Mouse (Mus musculus): ENCODE data around the gene Il21r. TPM values are rescaled to one million over a fixed set of nuclear protein-coding genes. Genes with fewer than 3 reads are reported as not detected.

Gene Il21r
- polyA plus RNA-seq, 1 experiment from 2014 or later = 0.15 TPM

- ATAC-seq (replicated peaks) = no peak
- Histone ChIP-seq H3K36me3 (no peaks in the 10 kb centered on the region), H3K9me3 (no peaks in the 10 kb centered on the region), H3K27me3 (no peaks in the 10 kb centered on the region), H3K4me1 (no peaks in the 10 kb centered on the region), H3K27ac (replicated peaks) (no peak overlapping the region), H3K4me2 (replicated peaks) (no peak overlapping the region), H3K9ac (replicated peaks) (no peak overlapping the region), H3K4me3 (no peak overlapping the region)
- WGBS = 69% methylated on average over 5 of the region's 6 CpGs
These were observed 4.4 kb downstream of the Il21r start for GRCm38 (mm10) chr7:125607384-125608182.

DNA sequence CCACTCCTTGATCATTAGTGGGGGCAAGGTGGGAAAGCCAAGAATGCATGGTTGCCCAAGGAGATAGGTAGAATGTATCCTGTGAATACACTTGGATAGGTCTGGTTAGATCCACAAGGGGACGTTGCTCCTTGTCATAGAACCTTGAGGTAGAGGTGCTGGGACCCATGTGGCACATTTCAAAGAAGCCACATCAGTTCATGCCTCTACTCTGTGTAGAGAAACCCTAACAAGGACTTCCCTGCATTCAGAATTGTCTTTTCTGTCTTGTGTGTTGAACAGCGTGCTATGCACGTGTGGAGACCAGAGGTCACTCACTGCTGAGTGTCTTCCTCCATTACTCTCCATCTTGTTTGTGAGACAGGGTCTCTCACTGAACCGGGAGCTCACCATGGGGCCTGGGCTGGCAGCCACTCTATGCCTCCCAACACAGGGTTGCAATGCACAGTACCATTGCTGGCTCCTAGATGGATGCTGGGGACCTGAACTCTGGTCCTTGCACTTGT, 5.0 kb downstream of the Il21r start:
- Histone ChIP-seq H3K4me2 (replicated peaks) (no peak overlapping the region), H3K4me3 (no peak overlapping the region), H3K9ac (replicated peaks) (no peak overlapping the region), H3K27ac (replicated peaks) (no peak overlapping the region), H3K4me1 (no peaks in the 10 kb centered on the region), H3K27me3 (no peaks in the 10 kb centered on the region), H3K36me3 (no peaks in the 10 kb centered on the region), H3K9me3 (no peaks in the 10 kb centered on the region)
- no peak for ATAC-seq (replicated peaks)
- 89% methylated on average over 4 of the region's 4 CpGs for whole genome bisulfite sequencing

DNA sequence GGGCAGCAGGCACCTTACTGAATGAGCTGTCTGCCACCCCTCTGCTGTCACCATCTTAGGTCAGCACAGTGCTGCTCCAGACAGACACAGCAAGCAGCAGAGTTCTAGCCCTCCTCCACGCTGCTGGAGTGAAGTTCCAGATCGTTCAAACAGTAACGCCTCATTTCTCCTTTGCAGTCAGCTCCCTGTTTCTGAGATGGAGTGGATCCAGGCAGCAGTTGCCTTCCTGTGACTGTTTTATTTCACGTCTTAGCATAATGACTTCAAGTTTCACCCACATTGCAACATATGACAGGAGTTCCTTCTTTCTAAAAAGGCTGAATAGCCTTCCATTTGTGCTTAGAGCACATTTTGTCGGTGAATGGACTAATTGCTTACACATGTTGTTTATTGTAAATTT, 10.3 kb downstream of the Il21r start:
- H3K4me1 ChIP-seq = no peaks in the 10 kb centered on the region
- no peak for ATAC-seq (replicated peaks)
- WGBS = 82% methylated on average over 5 of the region's 5 CpGs

GRCm38 (mm10) chr7:125615453-125615852, 12.2 kb downstream of the Il21r start:
- H3K27ac ChIP-seq (replicated peaks) = no peak overlapping the region
- no peaks in the 10 kb centered on the region for H3K27me3 ChIP-seq
- ATAC-seq (replicated peaks) = no peak
- H3K4me3 ChIP-seq = no peak overlapping the region
- no peaks in the 10 kb centered on the region for H3K4me1 ChIP-seq
- no peaks in the 10 kb centered on the region for H3K9me3 ChIP-seq
- H3K36me3 ChIP-seq = no peaks in the 10 kb centered on the region
- WGBS = 95% methylated on average over 7 of the region's 7 CpGs
- H3K9ac ChIP-seq (replicated peaks) = no peak overlapping the region
- no peak overlapping the region for H3K4me2 ChIP-seq (replicated peaks)

More for the DNA sequence above, 10.3 kb downstream of the Il21r start:
- Histone ChIP-seq H3K27me3 (no peaks in the 10 kb centered on the region), H3K4me2 (replicated peaks) (no peak overlapping the region), H3K27ac (replicated peaks) (no peak overlapping the region), H3K4me3 (no peak overlapping the region), H3K36me3 (no peaks in the 10 kb centered on the region), H3K9me3 (no peaks in the 10 kb centered on the region), H3K9ac (replicated peaks) (no peak overlapping the region)

DNA sequence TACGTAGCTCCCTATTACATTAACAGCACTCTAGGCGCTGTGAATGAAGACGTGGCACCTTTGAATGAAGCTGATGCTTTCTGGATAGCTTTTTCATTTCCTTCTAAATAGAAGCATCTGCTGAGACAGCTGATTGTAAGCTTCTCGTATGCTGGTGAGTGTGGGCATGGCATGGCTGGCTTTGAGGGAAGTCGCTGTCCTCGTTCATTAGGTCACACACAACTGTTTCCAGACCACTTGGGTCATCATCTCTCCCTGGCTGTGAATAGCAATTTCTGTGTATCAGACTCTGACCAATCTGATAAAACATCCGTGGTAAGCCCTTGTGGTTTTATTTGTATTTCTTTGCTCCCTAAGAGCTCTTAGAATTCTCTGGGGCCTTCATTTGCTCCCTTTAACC, 14.8 kb downstream of the Il21r start:
- WGBS = 84% methylated on average over 7 of the region's 7 CpGs
- H3K27me3 ChIP-seq = no peaks in the 10 kb centered on the region
- H3K4me3 ChIP-seq = no peak overlapping the region
- no peak for ATAC-seq (replicated peaks)
- no peaks in the 10 kb centered on the region for H3K4me1 ChIP-seq
- H3K4me2 ChIP-seq (replicated peaks) = no peak overlapping the region
- no peak overlapping the region for H3K27ac ChIP-seq (replicated peaks)
- H3K9ac ChIP-seq (replicated peaks) = no peak overlapping the region
- H3K36me3 ChIP-seq = no peaks in the 10 kb centered on the region
- H3K9me3 ChIP-seq = no peaks in the 10 kb centered on the region

DNA sequence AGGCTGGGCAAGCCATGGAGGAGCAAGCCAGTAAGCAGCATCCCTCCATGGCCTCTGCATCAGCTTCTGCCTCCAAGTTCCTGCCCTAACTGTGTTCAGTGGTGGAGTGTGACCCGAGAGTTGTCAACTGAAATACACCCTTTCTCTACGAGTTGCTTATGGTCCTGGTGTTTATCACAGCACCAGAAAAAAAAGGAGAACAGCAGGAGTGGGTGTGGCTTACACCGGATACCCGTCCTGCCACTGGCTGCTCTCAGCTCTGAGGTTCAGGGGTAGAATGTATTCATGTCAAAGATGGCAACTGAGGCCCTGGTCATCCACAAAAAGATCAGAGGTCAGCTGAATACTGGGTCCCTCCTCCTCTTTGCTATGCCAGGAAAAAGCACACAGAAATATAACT, 16.8 kb downstream of the Il21r start:
- Histone ChIP-seq H3K36me3 (no peaks in the 10 kb centered on the region), H3K4me1 (no peaks in the 10 kb centered on the region), H3K4me3 (no peak overlapping the region), H3K4me2 (replicated peaks) (no peak overlapping the region), H3K9ac (replicated peaks) (no peak overlapping the region), H3K27me3 (no peaks in the 10 kb centered on the region), H3K9me3 (no peaks in the 10 kb centered on the region), H3K27ac (replicated peaks) (no peak overlapping the region)
- no peak for ATAC-seq (replicated peaks)
- 77% methylated on average over 4 of the region's 4 CpGs for WGBS

GRCm38 (mm10) chr7:125622741-125623685, 19.8 kb downstream of the Il21r start:
- H3K36me3 ChIP-seq = no peaks in the 10 kb centered on the region
- H3K27me3 ChIP-seq = no peaks in the 10 kb centered on the region
- no peaks in the 10 kb centered on the region for H3K9me3 ChIP-seq
- H3K27ac ChIP-seq (replicated peaks) = no peak overlapping the region
- WGBS = 81% methylated on average over 7 of the region's 7 CpGs
- ATAC-seq (replicated peaks) = no peak
- no peak overlapping the region for H3K4me3 ChIP-seq
- no peaks in the 10 kb centered on the region for H3K4me1 ChIP-seq
- H3K9ac ChIP-seq (replicated peaks) = no peak overlapping the region
- H3K4me2 ChIP-seq (replicated peaks) = no peak overlapping the region

DNA sequence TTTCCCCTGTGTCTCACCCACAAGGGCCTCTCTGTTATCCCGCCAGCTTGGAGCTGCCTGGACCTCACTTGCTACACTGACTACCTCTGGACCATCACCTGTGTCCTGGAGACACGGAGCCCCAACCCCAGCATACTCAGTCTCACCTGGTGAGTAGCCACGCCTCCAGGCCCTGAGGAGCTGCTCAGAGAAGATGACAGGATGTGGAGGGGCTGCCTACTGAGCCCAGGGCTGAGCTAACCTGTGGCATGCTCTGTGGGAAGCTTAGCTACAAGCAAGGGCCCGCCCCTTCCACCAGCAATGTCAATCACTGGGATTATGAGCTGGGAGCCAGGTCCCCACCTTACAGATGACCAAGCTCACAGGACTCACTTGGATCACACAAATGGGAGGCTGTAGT, 22.0 kb downstream of the Il21r start:
- H3K27me3 ChIP-seq = no peaks in the 10 kb centered on the region
- no peak overlapping the region for H3K4me3 ChIP-seq
- no peak overlapping the region for H3K4me2 ChIP-seq (replicated peaks)
- H3K27ac ChIP-seq (replicated peaks) = no peak overlapping the region
- no peaks in the 10 kb centered on the region for H3K36me3 ChIP-seq
- no peak for ATAC-seq (replicated peaks)
- no peaks in the 10 kb centered on the region for H3K9me3 ChIP-seq
- H3K4me1 ChIP-seq = no peaks in the 10 kb centered on the region
- no peak overlapping the region for H3K9ac ChIP-seq (replicated peaks)
- 68% methylated on average over 4 of the region's 4 CpGs for WGBS

DNA sequence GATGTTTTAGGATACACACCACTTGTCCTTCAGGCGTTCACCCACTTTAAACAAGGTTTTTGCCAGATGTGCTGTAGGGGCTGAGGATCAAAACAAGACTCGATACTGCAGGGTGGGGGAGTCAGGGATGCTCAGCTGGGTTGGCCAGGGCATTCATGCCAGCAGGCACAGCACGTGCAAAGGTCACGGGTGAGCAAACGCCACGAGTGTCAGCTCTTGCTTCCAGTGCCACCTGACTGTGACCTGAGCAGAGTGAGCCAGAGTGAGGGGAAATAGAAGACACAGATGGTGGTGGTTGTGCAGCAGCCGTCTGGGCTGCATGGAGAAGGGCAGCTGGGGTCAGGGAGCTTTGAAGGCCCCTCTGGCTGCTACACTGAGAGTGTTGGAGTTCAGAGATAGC, 22.6 kb downstream of the Il21r start:
- 75% methylated on average over 7 of the region's 7 CpGs for WGBS
- H3K9me3 ChIP-seq = no peaks in the 10 kb centered on the region
- no peaks in the 10 kb centered on the region for H3K4me1 ChIP-seq
- no peak overlapping the region for H3K4me2 ChIP-seq (replicated peaks)
- no peak overlapping the region for H3K27ac ChIP-seq (replicated peaks)
- no peaks in the 10 kb centered on the region for H3K27me3 ChIP-seq
- ATAC-seq (replicated peaks) = no peak
- H3K4me3 ChIP-seq = no peak overlapping the region
- H3K36me3 ChIP-seq = no peaks in the 10 kb centered on the region
- no peak overlapping the region for H3K9ac ChIP-seq (replicated peaks)

GRCm38 (mm10) chr7:125630317-125630716, 27.1 kb downstream of the Il21r start:
- no peak overlapping the region for H3K27ac ChIP-seq (replicated peaks)
- H3K9me3 ChIP-seq = no peaks in the 10 kb centered on the region
- WGBS = 76% methylated on average over 4 of the region's 4 CpGs
- no peaks in the 10 kb centered on the region for H3K4me1 ChIP-seq
- H3K27me3 ChIP-seq = no peaks in the 10 kb centered on the region
- H3K36me3 ChIP-seq = no peaks in the 10 kb centered on the region
- no peak for ATAC-seq (replicated peaks)
- H3K9ac ChIP-seq (replicated peaks) = no peak overlapping the region
- no peak overlapping the region for H3K4me3 ChIP-seq
- no peak overlapping the region for H3K4me2 ChIP-seq (replicated peaks)

DNA sequence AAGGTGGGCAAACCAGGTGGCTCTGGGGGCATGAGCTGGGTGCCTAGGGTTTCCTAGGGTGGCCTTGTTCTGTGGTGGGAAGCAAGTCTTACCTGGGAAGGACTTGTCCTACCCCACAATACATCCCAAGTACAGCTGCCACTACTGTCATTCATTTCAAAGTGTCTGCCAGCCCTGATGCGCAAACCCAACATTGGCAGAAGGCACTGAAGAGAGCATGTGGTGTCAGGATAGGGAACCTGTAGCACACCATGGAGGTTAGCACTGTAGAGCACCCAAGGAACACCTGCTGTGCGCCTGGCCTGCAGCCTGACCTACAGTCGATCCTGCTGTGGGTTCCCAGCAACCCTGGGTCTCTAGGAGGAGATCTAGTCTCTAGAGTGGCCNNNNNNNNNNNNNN, 27.8 kb downstream of the Il21r start:
- WGBS = 90% methylated on average over 3 of the region's 3 CpGs
- no peak overlapping the region for H3K4me2 ChIP-seq (replicated peaks)

More for the DNA sequence above, 27.8 kb downstream of the Il21r start:
- Histone ChIP-seq H3K27me3 (no peaks in the 10 kb centered on the region), H3K4me3 (no peak overlapping the region), H3K9me3 (no peaks in the 10 kb centered on the region), H3K9ac (replicated peaks) (no peak overlapping the region), H3K27ac (replicated peaks) (no peak overlapping the region), H3K4me1 (no peaks in the 10 kb centered on the region), H3K36me3 (no peaks in the 10 kb centered on the region)
- ATAC-seq (replicated peaks) = no peak
